Mouse (Mus musculus) neural tube, embryonic 14.5 days (tissue): ENCODE measurements at regions not wholly inside any gene's neighbourhood (a gene's known extent, or its start where the extent isn't known, plus 50 kb on each side); places are given as distances from the start of the nearest gene placed in this dataset.
"Not testable (repeated sequence)": the region's sequence is repeated elsewhere in the genome, so short reads cannot be mapped to it uniquely, and the experiment has no call there.

Experiments used
- ATAC-seq: fragments of 200-750 bp; cut with Nextera tagmentation; 2 replicates; pipeline ENCODE4 v1.8.0; 2017; ENCODE audit warnings: low read depth, mild to moderate bottlenecking, moderate TSS enrichment, moderate library complexity
- H3K27ac ChIP-seq: fragments of 300-500 bp; sonication (generic); 2 replicates; pipeline ENCODE4 v1.5.1; 2014; ENCODE audit warnings: low read depth, mild to moderate bottlenecking, control low read depth, low read length, moderate library complexity, mixed read lengths
- H3K27me3 ChIP-seq: fragments of 300-500 bp; sonication (generic); 2 replicates; pipeline ENCODE4 v1.6.1; 2014; ENCODE audit warnings: low read length; ENCODE audit not compliant: control insufficient read depth, insufficient read depth
- H3K36me3 ChIP-seq: fragments of 300-500 bp; sonication (generic); 2 replicates; pipeline ENCODE4 v1.6.1; 2014; ENCODE audit warnings: low read length, mixed read lengths; ENCODE audit not compliant: control insufficient read depth, insufficient read depth
- H3K4me1 ChIP-seq: fragments of 300-500 bp; sonication (generic); 2 replicates; pipeline ENCODE4 v1.6.1; 2014; ENCODE audit warnings: low read length; ENCODE audit not compliant: control insufficient read depth, insufficient read depth
- H3K4me2 ChIP-seq: fragments of 300-500 bp; sonication (generic); 2 replicates; pipeline ENCODE4 v1.6.1; 2014; ENCODE audit warnings: mild to moderate bottlenecking, low read depth, low read length, control low read depth
- H3K4me3 ChIP-seq: fragments of 300-500 bp; sonication (generic); 2 replicates; pipeline ENCODE4 v1.5.1; 2014; ENCODE audit warnings: low read depth, low read length, control low read depth, mixed read lengths
- H3K9ac ChIP-seq: fragments of 300-500 bp; sonication (generic); replicated peaks from 2 replicates; pipeline ENCODE4 v1.6.1; 2014; ENCODE audit warnings: low read depth, mild to moderate bottlenecking, control low read depth, low read length, mixed read lengths
- H3K9me3 ChIP-seq: fragments of 300-500 bp; sonication (generic); 2 replicates; pipeline ENCODE4 v1.6.1; 2016; ENCODE audit warnings: low read length; ENCODE audit not compliant: control insufficient read depth
- WGBS: fragments of 180-500 bp; shearing (Covaris S2); extraction: QIAGEN DNeasy Blood & Tissue Kit; methylation state at CpG from one replicate; pipeline ENCODE4 v1.1.7; 2014; 5-methylcytosine and 5-hydroxymethylcytosine counted together

GRCm38 (mm10) chr8:78063529-78063928 is 149.6 kb upstream of the Ttc29 start:
- peak overlapping the region; percentile 20; the same call in 1 of the 2 replicates for H3K4me3 ChIP-seq
- H3K4me2 ChIP-seq = peak overlapping the region; percentile 41
- no peaks in the 10 kb centered on the region for H3K9me3 ChIP-seq
- WGBS = 2% methylated on average over 13 of the region's 13 CpGs
- peak; percentile 79 for ATAC-seq
- no peaks in the 10 kb centered on the region for H3K27me3 ChIP-seq
- no peaks in the 10 kb centered on the region for H3K36me3 ChIP-seq
- peaks cover 4% of the 10 kb centered on the region; the same call in 1 of the 2 replicates for H3K4me1 ChIP-seq
- no peak overlapping the region for H3K27ac ChIP-seq
- H3K9ac ChIP-seq = no peak overlapping the region

GRCm38 (mm10) chr8:78064161-78064560 is 148.9 kb upstream of the Ttc29 start:
- WGBS = 37% methylated on average over 13 of the region's 13 CpGs
- Histone ChIP-seq H3K9me3 (no peaks in the 10 kb centered on the region), H3K36me3 (no peaks in the 10 kb centered on the region), H3K9ac (no peak overlapping the region), H3K4me2 (peak overlapping the region; percentile 41), H3K4me3 (peak overlapping the region; percentile 20; the same call in 1 of the 2 replicates), H3K27me3 (no peaks in the 10 kb centered on the region), H3K4me1 (peaks cover 4% of the 10 kb centered on the region; the same call in 1 of the 2 replicates), H3K27ac (no peak overlapping the region)
- ATAC-seq = no peak

- 36% methylated on average over 10 of the region's 10 CpGs for WGBS
Observed at GRCm38 (mm10) chr8:78065890-78066493, 147.1 kb upstream of the Ttc29 start.

GRCm38 (mm10) chr8:78068087-78068910 is 144.8 kb upstream of the Ttc29 start:
- no peak overlapping the region for H3K27ac ChIP-seq
- no peak overlapping the region for H3K4me2 ChIP-seq
- H3K4me3 ChIP-seq = no peak overlapping the region
- peaks cover 4% of the 10 kb centered on the region; the same call in 1 of the 2 replicates for H3K4me1 ChIP-seq
- H3K36me3 ChIP-seq = no peaks in the 10 kb centered on the region
- no peak overlapping the region for H3K9ac ChIP-seq
- no peaks in the 10 kb centered on the region for H3K27me3 ChIP-seq
- no peaks in the 10 kb centered on the region for H3K9me3 ChIP-seq
- WGBS = 25% methylated on average over 13 of the region's 13 CpGs
- ATAC-seq = no peak

More at GRCm38 (mm10) chr8:78065890-78066493, 147.1 kb upstream of the Ttc29 start:
- ATAC-seq = no peak
- Histone ChIP-seq H3K9ac (no peak overlapping the region), H3K27ac (no peak overlapping the region), H3K9me3 (no peaks in the 10 kb centered on the region), H3K36me3 (no peaks in the 10 kb centered on the region), H3K4me1 (peaks cover 4% of the 10 kb centered on the region; the same call in 1 of the 2 replicates), H3K27me3 (no peaks in the 10 kb centered on the region), H3K4me3 (no peak overlapping the region), H3K4me2 (no peak overlapping the region)

- H3K27ac ChIP-seq = no peak overlapping the region
- no peak overlapping the region for H3K4me3 ChIP-seq
- H3K9me3 ChIP-seq = no peaks in the 10 kb centered on the region
- no peak overlapping the region for H3K9ac ChIP-seq
- no peaks in the 10 kb centered on the region for H3K4me1 ChIP-seq
- no peaks in the 10 kb centered on the region for H3K27me3 ChIP-seq
- 89% methylated on average over 7 of the region's 7 CpGs for WGBS
- no peak for ATAC-seq
- H3K4me2 ChIP-seq = no peak overlapping the region
- no peaks in the 10 kb centered on the region for H3K36me3 ChIP-seq
Observed at GRCm38 (mm10) chr8:78073821-78074220, 139.3 kb upstream of the Ttc29 start.

GRCm38 (mm10) chr8:78077122-78077521 is 136.0 kb upstream of the Ttc29 start:
- Histone ChIP-seq H3K27me3 (no peaks in the 10 kb centered on the region), H3K4me1 (no peaks in the 10 kb centered on the region), H3K4me2 (no peak overlapping the region), H3K9ac (no peak overlapping the region), H3K27ac (no peak overlapping the region), H3K36me3 (no peaks in the 10 kb centered on the region), H3K9me3 (no peaks in the 10 kb centered on the region), H3K4me3 (no peak overlapping the region)
- WGBS = 35% methylated on average over 4 of the region's 4 CpGs
- no peak for ATAC-seq

- H3K36me3 ChIP-seq, ATAC-seq, H3K4me2 ChIP-seq, H3K9me3 ChIP-seq, H3K4me3 ChIP-seq, H3K27me3 ChIP-seq, H3K9ac ChIP-seq, H3K4me1 ChIP-seq, H3K27ac ChIP-seq: not testable (repeated sequence)
- 60% methylated on average over 7 of the region's 7 CpGs for WGBS
Observed at GRCm38 (mm10) chr8:78081395-78081794, 131.7 kb upstream of the Ttc29 start.

GRCm38 (mm10) chr8:78083012-78083411 is 130.1 kb upstream of the Ttc29 start:
- H3K27me3 ChIP-seq = no peaks in the 10 kb centered on the region
- no peak overlapping the region for H3K27ac ChIP-seq
- ATAC-seq = no peak
- H3K4me3 ChIP-seq = no peak overlapping the region
- H3K9ac ChIP-seq = no peak overlapping the region
- no peak overlapping the region for H3K4me2 ChIP-seq
- H3K36me3 ChIP-seq = no peaks in the 10 kb centered on the region
- 83% methylated on average over 2 of the region's 2 CpGs for WGBS
- no peaks in the 10 kb centered on the region for H3K9me3 ChIP-seq
- no peaks in the 10 kb centered on the region for H3K4me1 ChIP-seq

GRCm38 (mm10) chr8:78086361-78086760 is 126.7 kb upstream of the Ttc29 start:
- Histone ChIP-seq H3K4me3 (no peak overlapping the region), H3K27me3 (no peaks in the 10 kb centered on the region), H3K27ac (no peak overlapping the region), H3K4me1 (no peaks in the 10 kb centered on the region), H3K9me3 (no peaks in the 10 kb centered on the region), H3K4me2 (no peak overlapping the region), H3K9ac (no peak overlapping the region), H3K36me3 (no peaks in the 10 kb centered on the region)
- no peak for ATAC-seq
- 97% methylated on average over 3 of the region's 3 CpGs for WGBS
